Mouse (Mus musculus) embryonic facial prominence, embryonic 11.5 days (tissue): Measurements from ENCODE around the gene Tubb4b. TPM values are rescaled to one million over a fixed set of nuclear protein-coding genes. Genes with fewer than 3 reads are reported as not detected.

Experiments
- ATAC-seq: fragments of 200-750 bp; cut with Nextera tagmentation; replicated peaks from 2 replicates; pipeline ENCODE4 v1.8.0; 2017; ENCODE audit warnings: low read depth; ENCODE audit not compliant: insufficient number of reproducible peaks, low FRiP score, low TSS enrichment
- DNase-seq: peaks from one replicate; pipeline ENCODE4 v3.0.0-alpha.2; 2015; ENCODE audit warnings: low spot score
- H3K27ac ChIP-seq: fragments of 300-500 bp; sonication (generic); replicated peaks from 2 replicates; pipeline ENCODE4 v1.5.1; 2014; ENCODE audit warnings: mild to moderate bottlenecking, low read depth, low read length, control low read depth
- H3K27me3 ChIP-seq: fragments of 300-500 bp; sonication (generic); 2 replicates; pipeline ENCODE4 v1.6.1; 2014; ENCODE audit warnings: mild to moderate bottlenecking, low read length, moderate library complexity, mixed read lengths; ENCODE audit not compliant: control insufficient read depth, insufficient read depth
- H3K36me3 ChIP-seq: fragments of 300-500 bp; sonication (generic); replicated peaks from 2 replicates; pipeline ENCODE4 v1.6.1; 2014; ENCODE audit warnings: low read depth, mild to moderate bottlenecking, low read length, moderate library complexity, mixed read lengths; ENCODE audit not compliant: control insufficient read depth, insufficient read depth
- H3K4me1 ChIP-seq: fragments of 300-500 bp; sonication (generic); 2 replicates; pipeline ENCODE4 v1.6.1; 2014; ENCODE audit warnings: low read length, mixed read lengths; ENCODE audit not compliant: control insufficient read depth, insufficient read depth
- H3K4me2 ChIP-seq: fragments of 300-500 bp; sonication (generic); 2 replicates; pipeline ENCODE4 v1.6.1; 2014; ENCODE audit warnings: low read depth, mild to moderate bottlenecking, control low read depth, low read length, moderate library complexity
- H3K4me3 ChIP-seq: fragments of 300-500 bp; sonication (generic); 2 replicates; pipeline ENCODE4 v1.5.1; 2014; ENCODE audit warnings: low read depth, low read length, control low read depth
- H3K9ac ChIP-seq: fragments of 300-500 bp; sonication (generic); replicated peaks from 2 replicates; pipeline ENCODE4 v1.6.1; 2014; ENCODE audit warnings: mild to moderate bottlenecking, control low read depth, low read length
- H3K9me3 ChIP-seq: fragments of 300-500 bp; sonication (generic); replicated peaks from 2 replicates; pipeline ENCODE4 v1.6.1; 2016; ENCODE audit warnings: mild to moderate bottlenecking, low read length, inconsistent platforms, mixed read lengths; ENCODE audit not compliant: control insufficient read depth
- WGBS: fragments of 180-500 bp; shearing (Covaris S2); extraction: QIAGEN DNeasy Blood & Tissue Kit; methylation state at CpG from one replicate; pipeline ENCODE4 v1.1.7; 2014; 5-methylcytosine and 5-hydroxymethylcytosine counted together
- polyA plus RNA-seq: library from polyadenylated mRNA; unstranded; fragments of >200 nt; fragmentation: Nextera tagmentation; extraction: Ambion mirVana; gene quantifications from 2 replicates; pipeline ENCODE4 v1.2.1, GENCODE M21; 2014

The Tubb4b gene
- 456 and 490 TPM in 2 replicates for polyA plus RNA-seq

GRCm38 (mm10) chr2:25224492-25224765 lies at the start of gene Tubb4b:
Gene Tubb4b (minus strand): TSS chr2:25224702.
- H3K9me3 ChIP-seq = no peaks in the 10 kb centered on the region
- ATAC-seq = no peak
- H3K9ac ChIP-seq = peak within 1 kb of the TSS; percentile 75
- peaks cover 2% of the 10 kb centered on the region; the same call in 1 of the 2 replicates for H3K4me1 ChIP-seq
- peak within 1 kb of the TSS; percentile 97 for H3K27ac ChIP-seq
- peak within 1 kb of the TSS; percentile 87 for H3K4me2 ChIP-seq
- WGBS = 0% methylated on average over 17 of the region's 17 CpGs
- H3K27me3 ChIP-seq = no peaks in the 10 kb centered on the region
- peak within 1 kb of the TSS; percentile 78 for H3K4me3 ChIP-seq
- H3K36me3 ChIP-seq = no peaks in the 10 kb centered on the region
- no peak for DNase-seq

- 42% methylated on average over 16 of the region's 16 CpGs for WGBS
- peak overlapping the region; percentile 87 for H3K9ac ChIP-seq
- no peak for DNase-seq
- no peaks in the 10 kb centered on the region for H3K27me3 ChIP-seq
- no peaks in the 10 kb centered on the region for H3K9me3 ChIP-seq
- ATAC-seq = no peak
- H3K4me2 ChIP-seq = peak overlapping the region; percentile 90
- H3K27ac ChIP-seq = no peak overlapping the region
- peaks cover 10% of the 10 kb centered on the region for H3K36me3 ChIP-seq
- peak overlapping the region; percentile 94 for H3K4me3 ChIP-seq
- peaks cover 4% of the 10 kb centered on the region; the same call in 1 of the 2 replicates for H3K4me1 ChIP-seq
Observed at GRCm38 (mm10) chr2:25273010-25273409, 48.5 kb upstream of the Tubb4b start.

- Histone ChIP-seq H3K4me1 (peaks cover 4% of the 10 kb centered on the region; the same call in 1 of the 2 replicates), H3K4me3 (peak overlapping the region; percentile 94), H3K36me3 (peaks cover 7% of the 10 kb centered on the region), H3K9me3 (no peaks in the 10 kb centered on the region), H3K27me3 (no peaks in the 10 kb centered on the region), H3K9ac (peak overlapping the region; percentile 87), H3K4me2 (peak overlapping the region; percentile 90), H3K27ac (no peak overlapping the region; the same call in 1 of the 2 replicates)
- ATAC-seq (peak; percentile 56), DNase-seq (no peak)
- WGBS = under 1% methylated on average over 29 of the region's 29 CpGs
Observed at GRCm38 (mm10) chr2:25272515-25272914, 48.0 kb upstream of the Tubb4b start.

- Histone ChIP-seq H3K4me2 (peak within 1 kb of the TSS; percentile 90), H3K4me1 (peaks cover 4% of the 10 kb centered on the region; the same call in 1 of the 2 replicates), H3K27me3 (no peaks in the 10 kb centered on the region), H3K9me3 (no peaks in the 10 kb centered on the region), H3K9ac (peak within 1 kb of the TSS; percentile 87), H3K27ac (peak within 1 kb of the TSS; percentile 22; the same call in 1 of the 2 replicates), H3K36me3 (peaks cover 5% of the 10 kb centered on the region), H3K4me3 (peak within 1 kb of the TSS; percentile 94)
- DNase-seq = peak; percentile 99
- under 1% methylated on average over 54 of the region's 55 CpGs for WGBS
- peak; percentile 94 for ATAC-seq
Observed at GRCm38 (mm10) chr2:25271827-25272511, 47.5 kb upstream of the Tubb4b start, which contains the start of the genes Ssna1 and Anapc2. Gene Ssna1 (minus strand): TSS chr2:25272438. Gene Anapc2 (plus strand): TSS chr2:25272478.

DNA sequence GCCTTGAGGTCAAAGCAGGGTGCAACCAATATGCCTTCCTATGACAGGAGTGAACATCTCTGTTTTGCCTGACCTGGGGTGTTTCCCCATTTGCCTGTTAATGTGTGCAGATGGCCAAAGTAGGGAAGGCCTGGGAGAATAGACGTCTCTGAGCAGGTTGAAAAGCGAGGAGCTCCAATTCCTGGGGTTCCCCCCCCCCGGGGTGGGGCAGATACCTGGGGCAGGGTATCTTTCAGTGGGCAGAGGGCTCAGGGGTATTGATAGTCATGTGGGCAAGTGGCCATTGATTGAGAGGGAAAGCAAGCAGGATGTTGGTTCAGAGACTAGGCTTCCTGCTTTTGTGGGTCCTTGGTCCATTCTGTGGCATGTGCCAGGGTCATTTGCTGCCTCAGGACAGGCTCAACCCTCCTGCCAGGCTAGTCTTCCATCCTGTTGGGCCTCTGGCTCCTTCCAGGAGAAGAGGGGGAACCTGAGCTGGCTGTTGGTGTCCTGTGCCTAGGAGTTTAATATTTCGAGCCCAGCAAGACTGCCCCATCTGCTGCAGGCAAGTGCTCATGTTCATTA lies 43.3 kb upstream of the Tubb4b start:
- H3K9ac ChIP-seq = no peak overlapping the region
- no peak for ATAC-seq
- DNase-seq = no peak
- H3K4me1 ChIP-seq = peaks cover 9% of the 10 kb centered on the region
- no peak overlapping the region for H3K4me2 ChIP-seq
- H3K27ac ChIP-seq = no peak overlapping the region
- peaks cover 12% of the 10 kb centered on the region for H3K27me3 ChIP-seq
- H3K4me3 ChIP-seq = no peak overlapping the region
- H3K36me3 ChIP-seq = no peaks in the 10 kb centered on the region; the same call in 1 of the 2 replicates
- WGBS = 74% methylated on average over 4 of the region's 4 CpGs
- H3K9me3 ChIP-seq = no peaks in the 10 kb centered on the region

GRCm38 (mm10) chr2:25267241-25267640 lies 42.7 kb upstream of the Tubb4b start:
- no peak for ATAC-seq
- H3K4me1 ChIP-seq = peaks cover 9% of the 10 kb centered on the region
- peaks cover 12% of the 10 kb centered on the region for H3K27me3 ChIP-seq
- H3K36me3 ChIP-seq = no peaks in the 10 kb centered on the region; the same call in 1 of the 2 replicates
- no peaks in the 10 kb centered on the region for H3K9me3 ChIP-seq
- H3K27ac ChIP-seq = no peak overlapping the region
- H3K4me3 ChIP-seq = no peak overlapping the region
- H3K9ac ChIP-seq = no peak overlapping the region
- H3K4me2 ChIP-seq = no peak overlapping the region
- no peak for DNase-seq

GRCm38 (mm10) chr2:25266720-25267119 lies 42.2 kb upstream of the Tubb4b start:
- H3K27me3 ChIP-seq = peaks cover 12% of the 10 kb centered on the region
- H3K9ac ChIP-seq = no peak overlapping the region
- 58% methylated on average over 2 of the region's 2 CpGs for WGBS
- H3K4me3 ChIP-seq = no peak overlapping the region
- peaks cover 9% of the 10 kb centered on the region for H3K4me1 ChIP-seq
- no peak overlapping the region for H3K27ac ChIP-seq
- no peak for DNase-seq
- no peak for ATAC-seq
- H3K4me2 ChIP-seq = no peak overlapping the region
- no peaks in the 10 kb centered on the region; the same call in 1 of the 2 replicates for H3K36me3 ChIP-seq
- H3K9me3 ChIP-seq = no peaks in the 10 kb centered on the region
